Mouse (Mus musculus) lung, embryonic 15.5 days (tissue): ENCODE data around the gene 1700019N19Rik. TPM values are rescaled to one million over a fixed set of nuclear protein-coding genes. Genes with fewer than 3 reads are reported as not detected.

Experiments
- ATAC-seq: fragments of 200-750 bp; cut with Nextera tagmentation; 2 replicates; pipeline ENCODE4 v1.8.0; 2017; ENCODE audit warnings: moderate number of reproducible peaks, borderline replicate concordance; ENCODE audit not compliant: low FRiP score, low TSS enrichment; ENCODE audit errors: extremely low read depth
- H3K27ac ChIP-seq: fragments of 300-500 bp; sonication (generic); 2 replicates; pipeline ENCODE4 v1.5.1; 2015; ENCODE audit warnings: moderate library complexity, mild to moderate bottlenecking, inconsistent platforms
- H3K27me3 ChIP-seq: fragments of 300-500 bp; sonication (generic); 2 replicates; pipeline ENCODE4 v1.6.1; 2015; ENCODE audit warnings: inconsistent platforms
- H3K36me3 ChIP-seq: fragments of 300-500 bp; sonication (generic); 2 replicates; pipeline ENCODE4 v1.6.1; 2015; ENCODE audit warnings: inconsistent platforms
- H3K4me1 ChIP-seq: fragments of 300-500 bp; sonication (generic); 2 replicates; pipeline ENCODE4 v1.6.1; 2015; ENCODE audit warnings: inconsistent platforms
- H3K4me2 ChIP-seq: fragments of 300-500 bp; sonication (generic); 2 replicates; pipeline ENCODE4 v1.6.1; 2015; ENCODE audit warnings: inconsistent platforms, mild to moderate bottlenecking, moderate library complexity
- H3K4me3 ChIP-seq: fragments of 300-500 bp; sonication (generic); 2 replicates; pipeline ENCODE4 v1.5.1; 2015; ENCODE audit warnings: mild to moderate bottlenecking, inconsistent platforms
- H3K9ac ChIP-seq: fragments of 300-500 bp; sonication (generic); 2 replicates; pipeline ENCODE4 v1.6.1; 2015; ENCODE audit warnings: inconsistent platforms
- H3K9me3 ChIP-seq: fragments of 300-500 bp; sonication (generic); 2 replicates; pipeline ENCODE4 v1.6.1; 2016; ENCODE audit warnings: inconsistent platforms
- WGBS: fragments of 180-500 bp; shearing (Covaris S2); methylation state at CpG from one replicate; pipeline ENCODE4 v1.1.7; 2015; 5-methylcytosine and 5-hydroxymethylcytosine counted together
- polyA plus RNA-seq: library from polyadenylated mRNA; unstranded; fragments of >200 nt; fragmentation: Nextera tagmentation; extraction: Ambion mirVana; gene quantifications from 2 replicates; pipeline ENCODE4 v1.2.1, GENCODE M21; 2015

1700019N19Rik gene
- polyA plus RNA-seq, 1 experiment from 2014 or later: not detected

- H3K4me2 ChIP-seq: no peak overlapping the region
- no peaks in the 10 kb centered on the region for H3K4me1 ChIP-seq
- no peak for ATAC-seq
- H3K27me3 ChIP-seq: no peaks in the 10 kb centered on the region
- no peak overlapping the region for H3K9ac ChIP-seq
- no peak overlapping the region for H3K27ac ChIP-seq
- WGBS: 75% methylated on average over 9 of the region's 9 CpGs
- H3K36me3 ChIP-seq: no peaks in the 10 kb centered on the region
- no peak overlapping the region for H3K4me3 ChIP-seq
- no peaks in the 10 kb centered on the region for H3K9me3 ChIP-seq
These were observed 46.7 kb downstream of the 1700019N19Rik start for GRCm38 (mm10) chr19:58747498-58748000.

GRCm38 (mm10) chr19:58743736-58744135 is 50.5 kb downstream of the 1700019N19Rik start:
- 50% methylated on average over 4 of the region's 4 CpGs for WGBS
- H3K9me3 ChIP-seq: no peaks in the 10 kb centered on the region

DNA sequence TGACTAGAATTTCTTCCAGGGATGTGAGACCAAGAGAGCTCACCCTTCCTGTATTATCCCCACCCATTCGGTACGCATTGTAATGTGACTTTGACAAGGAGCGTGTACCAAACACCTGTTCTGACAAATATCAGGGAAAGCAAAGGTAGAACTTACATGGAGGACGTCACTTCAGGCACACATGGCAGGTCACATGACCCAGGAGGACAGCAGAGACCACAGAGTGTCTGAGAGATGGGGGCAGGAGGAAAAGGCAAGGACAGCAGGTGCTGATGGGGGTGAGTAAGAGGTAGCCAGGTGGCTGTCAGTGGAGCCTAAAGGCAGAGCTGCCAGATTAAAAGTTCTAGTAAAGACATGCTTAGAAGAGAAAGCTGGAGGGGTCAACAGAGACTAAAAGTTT is 51.5 kb downstream of the 1700019N19Rik start:
- Histone ChIP-seq H3K27ac (no peak overlapping the region), H3K4me1 (no peaks in the 10 kb centered on the region), H3K9me3 (no peaks in the 10 kb centered on the region), H3K4me2 (no peak overlapping the region), H3K9ac (no peak overlapping the region), H3K4me3 (no peak overlapping the region), H3K36me3 (no peaks in the 10 kb centered on the region), H3K27me3 (no peaks in the 10 kb centered on the region)
- WGBS: 80% methylated on average over 4 of the region's 4 CpGs
- ATAC-seq: no peak

More at GRCm38 (mm10) chr19:58743736-58744135, 50.5 kb downstream of the 1700019N19Rik start:
- Histone ChIP-seq H3K4me2 (no peak overlapping the region), H3K4me3 (no peak overlapping the region), H3K27me3 (no peaks in the 10 kb centered on the region), H3K36me3 (no peaks in the 10 kb centered on the region), H3K9ac (no peak overlapping the region), H3K4me1 (no peaks in the 10 kb centered on the region), H3K27ac (no peak overlapping the region)
- no peak for ATAC-seq

- no peaks in the 10 kb centered on the region for H3K36me3 ChIP-seq
- H3K9ac ChIP-seq: no peak overlapping the region
- H3K4me2 ChIP-seq: no peak overlapping the region
- no peak overlapping the region for H3K4me3 ChIP-seq
- no peaks in the 10 kb centered on the region for H3K27me3 ChIP-seq
- WGBS: 78% methylated on average over 6 of the region's 6 CpGs
- no peaks in the 10 kb centered on the region for H3K4me1 ChIP-seq
- no peak for ATAC-seq
- H3K27ac ChIP-seq: no peak overlapping the region
- no peaks in the 10 kb centered on the region for H3K9me3 ChIP-seq
These were observed 53.2 kb downstream of the 1700019N19Rik start for GRCm38 (mm10) chr19:58741036-58741435.

DNA sequence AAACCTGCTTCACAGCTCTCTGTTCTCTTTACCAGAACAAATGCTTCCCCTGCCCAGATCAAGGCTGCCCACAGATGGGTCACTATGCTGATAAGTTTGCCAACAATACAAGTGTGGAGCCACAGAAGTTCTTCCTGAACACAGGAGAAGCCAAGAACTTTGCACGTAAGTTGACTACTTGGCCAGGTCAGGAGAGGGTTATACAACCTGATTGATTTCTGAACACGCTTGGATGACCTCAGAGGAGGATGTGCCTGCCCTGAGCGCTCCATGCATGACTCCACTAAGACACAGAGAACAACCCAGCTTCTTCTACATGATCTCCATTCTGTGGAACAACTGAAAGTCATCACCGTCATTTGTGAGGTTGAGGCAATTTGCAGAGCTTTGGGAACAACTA is 56.1 kb downstream of the 1700019N19Rik start:
- ATAC-seq: no peak

More for the DNA sequence above, 56.1 kb downstream of the 1700019N19Rik start:
- no peak overlapping the region for H3K27ac ChIP-seq
- no peaks in the 10 kb centered on the region for H3K4me1 ChIP-seq
- no peak overlapping the region for H3K9ac ChIP-seq
- WGBS: 85% methylated on average over 4 of the region's 4 CpGs
- no peak overlapping the region for H3K4me2 ChIP-seq
- H3K27me3 ChIP-seq: no peaks in the 10 kb centered on the region
- H3K9me3 ChIP-seq: no peaks in the 10 kb centered on the region
- no peaks in the 10 kb centered on the region for H3K36me3 ChIP-seq
- no peak overlapping the region for H3K4me3 ChIP-seq

Other genes with a start within 250 kb of the 1700019N19Rik start
- not detected in 2 replicates for gene Pnlip, start 142.0 kb downstream of the 1700019N19Rik start, polyA plus RNA-seq
- 0.77 and 12.2 TPM in 2 replicates for gene Pnliprp1, start 65.6 kb downstream of the 1700019N19Rik start, polyA plus RNA-seq
- 0.23 and 0.30 TPM in 2 replicates for gene Pnliprp2, start 34.7 kb downstream of the 1700019N19Rik start, polyA plus RNA-seq
- 1.3 and 1.4 TPM in 2 replicates for gene Eno4, start 149.0 kb upstream of the 1700019N19Rik start, polyA plus RNA-seq
- gene Hspa12a, start 149.2 kb upstream of the 1700019N19Rik start, polyA plus RNA-seq: 4.4 and 5.1 TPM in 2 replicates